Mouse (Mus musculus) forebrain, embryonic 11.5 days (tissue): ENCODE measurements around the gene Xab2. TPM values are rescaled to one million over a fixed set of nuclear protein-coding genes. Genes with fewer than 3 reads are reported as not detected.

Experiments used
- ATAC-seq: fragments of 200-750 bp; cut with Nextera tagmentation; replicated peaks from 2 replicates; pipeline ENCODE4 v1.8.0; 2017; ENCODE audit warnings: moderate TSS enrichment; ENCODE audit not compliant: low FRiP score
- DNase-seq: peaks from one replicate; pipeline ENCODE4 v3.0.0-alpha.2; 2017; ENCODE audit warnings: low spot score
- H3K27ac ChIP-seq: fragments of 300-500 bp; sonication (generic); 2 replicates; pipeline ENCODE4 v1.5.1; 2014; ENCODE audit warnings: low read depth, low read length
- H3K27me3 ChIP-seq: fragments of 300-500 bp; sonication (generic); 2 replicates; pipeline ENCODE4 v1.6.1; 2014; ENCODE audit warnings: mild to moderate bottlenecking, low read length, mixed read lengths; ENCODE audit not compliant: control insufficient read depth, insufficient read depth
- H3K36me3 ChIP-seq: fragments of 300-500 bp; sonication (generic); 2 replicates; pipeline ENCODE4 v1.6.1; 2014; ENCODE audit warnings: mild to moderate bottlenecking, low read length, moderate library complexity, mixed read lengths; ENCODE audit not compliant: control insufficient read depth, insufficient read depth
- H3K4me1 ChIP-seq: fragments of 300-500 bp; sonication (generic); replicated peaks from 2 replicates; pipeline ENCODE4 v1.6.1; 2014; ENCODE audit warnings: low read length, mixed read lengths; ENCODE audit not compliant: control insufficient read depth, insufficient read depth
- H3K4me2 ChIP-seq: fragments of 300-500 bp; sonication (generic); 2 replicates; pipeline ENCODE4 v1.6.1; 2014; ENCODE audit warnings: low read depth, mild to moderate bottlenecking, low read length, moderate library complexity, mixed read lengths; ENCODE audit not compliant: severe bottlenecking
- H3K4me3 ChIP-seq: fragments of 300-500 bp; sonication (generic); 2 replicates; pipeline ENCODE4 v1.5.1; 2014; ENCODE audit warnings: low read depth, low read length
- H3K9ac ChIP-seq: fragments of 300-500 bp; sonication (generic); 2 replicates; pipeline ENCODE4 v1.6.1; 2014; ENCODE audit warnings: low read length
- H3K9me3 ChIP-seq: fragments of 300-500 bp; sonication (generic); 2 replicates; pipeline ENCODE4 v1.6.1; 2016; ENCODE audit warnings: low read length, mixed read lengths; ENCODE audit not compliant: control insufficient read depth
- WGBS: fragments of 180-500 bp; shearing (Covaris S2); extraction: QIAGEN DNeasy Blood & Tissue Kit; methylation state at CpG from one replicate; pipeline ENCODE4 v1.1.7; 2014; 5-methylcytosine and 5-hydroxymethylcytosine counted together
- polyA plus RNA-seq: library from polyadenylated mRNA; unstranded; fragments of >200 nt; fragmentation: Nextera tagmentation; extraction: Ambion mirVana; gene quantifications from 2 replicates; pipeline ENCODE4 v1.2.1, GENCODE M21; 2014

Xab2 gene
- polyA plus RNA-seq, 1 experiment from 2014 or later, result 64.9 TPM

GRCm38 (mm10) chr8:3652845-3653244 lies 31.7 kb upstream of the Xab2 start:
- H3K27me3 ChIP-seq, result no peaks in the 10 kb centered on the region
- no peak overlapping the region for H3K4me3 ChIP-seq
- ATAC-seq, result no peak

GRCm38 (mm10) chr8:3648990-3649389 lies 27.9 kb upstream of the Xab2 start:
- H3K9ac ChIP-seq, result no peak overlapping the region
- no peaks in the 10 kb centered on the region for H3K4me1 ChIP-seq
- H3K27ac ChIP-seq, result no peak overlapping the region
- DNase-seq (no peak), ATAC-seq (0 out of 2 replicates have a peak, but pooled peaks have one; percentile 36)
- H3K27me3 ChIP-seq, result no peaks in the 10 kb centered on the region
- no peaks in the 10 kb centered on the region for H3K9me3 ChIP-seq
- no peak overlapping the region for H3K4me2 ChIP-seq
- WGBS, result 35% methylated on average over 1 of the region's 1 CpGs
- no peaks in the 10 kb centered on the region for H3K36me3 ChIP-seq
- H3K4me3 ChIP-seq, result no peak overlapping the region

More at GRCm38 (mm10) chr8:3652845-3653244, 31.7 kb upstream of the Xab2 start:
- Histone ChIP-seq H3K27ac (no peak overlapping the region), H3K4me2 (no peak overlapping the region), H3K36me3 (no peaks in the 10 kb centered on the region), H3K4me1 (no peaks in the 10 kb centered on the region; the same call in 1 of the 2 replicates), H3K9ac (no peak overlapping the region), H3K9me3 (no peaks in the 10 kb centered on the region)
- 66% methylated on average over 3 of the region's 3 CpGs for WGBS
- DNase-seq, result no peak

- DNase-seq, result no peak
- Histone ChIP-seq H3K36me3 (no peaks in the 10 kb centered on the region), H3K27ac (no peak overlapping the region), H3K4me3 (no peak overlapping the region), H3K4me1 (no peaks in the 10 kb centered on the region), H3K4me2 (no peak overlapping the region), H3K27me3 (no peaks in the 10 kb centered on the region), H3K9me3 (no peaks in the 10 kb centered on the region), H3K9ac (no peak overlapping the region)
- no peak for ATAC-seq
- WGBS, result 87% methylated on average over 1 of the region's 2 CpGs
These were observed 27.2 kb upstream of the Xab2 start for GRCm38 (mm10) chr8:3648268-3648667.

GRCm38 (mm10) chr8:3647561-3647960 lies 26.4 kb upstream of the Xab2 start:
- Histone ChIP-seq H3K27me3 (no peaks in the 10 kb centered on the region), H3K9me3 (no peaks in the 10 kb centered on the region), H3K27ac (no peak overlapping the region), H3K4me3 (no peak overlapping the region), H3K9ac (no peak overlapping the region), H3K4me1 (no peaks in the 10 kb centered on the region), H3K36me3 (no peaks in the 10 kb centered on the region), H3K4me2 (no peak overlapping the region)
- no peak for ATAC-seq
- 76% methylated on average over 4 of the region's 4 CpGs for WGBS
- DNase-seq, result no peak

- H3K4me1 ChIP-seq, result no peaks in the 10 kb centered on the region
- no peaks in the 10 kb centered on the region for H3K27me3 ChIP-seq
- DNase-seq (no peak), ATAC-seq (no peak)
- 84% methylated on average over 6 of the region's 6 CpGs for WGBS
- H3K9me3 ChIP-seq, result no peaks in the 10 kb centered on the region
- H3K9ac ChIP-seq, result no peak overlapping the region
- no peak overlapping the region for H3K4me2 ChIP-seq
- no peaks in the 10 kb centered on the region for H3K36me3 ChIP-seq
- no peak overlapping the region for H3K27ac ChIP-seq
- H3K4me3 ChIP-seq, result no peak overlapping the region
These were observed 25.9 kb upstream of the Xab2 start for GRCm38 (mm10) chr8:3646824-3647531.

- WGBS, result 28% methylated on average over 5 of the region's 5 CpGs
- no peaks in the 10 kb centered on the region for H3K4me1 ChIP-seq
- no peaks in the 10 kb centered on the region for H3K9me3 ChIP-seq
- H3K4me3 ChIP-seq, result no peak overlapping the region
- ATAC-seq (no peak), DNase-seq (no peak)
- H3K27me3 ChIP-seq, result no peaks in the 10 kb centered on the region
- no peak overlapping the region for H3K27ac ChIP-seq
- H3K36me3 ChIP-seq, result no peaks in the 10 kb centered on the region
- H3K4me2 ChIP-seq, result no peak overlapping the region
- H3K9ac ChIP-seq, result no peak overlapping the region
These were observed 24.7 kb upstream of the Xab2 start for GRCm38 (mm10) chr8:3645804-3646203.

- no peaks in the 10 kb centered on the region for H3K9me3 ChIP-seq
- no peaks in the 10 kb centered on the region for H3K36me3 ChIP-seq
- peak overlapping the region; percentile 75 for H3K4me2 ChIP-seq
- no peaks in the 10 kb centered on the region; the same call in 1 of the 2 replicates for H3K4me1 ChIP-seq
- ATAC-seq (no peak; the same call in none of the 2 replicates), DNase-seq (no peak)
- H3K4me3 ChIP-seq, result peak overlapping the region; percentile 51
- H3K9ac ChIP-seq, result peak overlapping the region; percentile 49
- no peak overlapping the region for H3K27ac ChIP-seq
- WGBS, result 21% methylated on average over 8 of the region's 8 CpGs
- H3K27me3 ChIP-seq, result peaks cover 2% of the 10 kb centered on the region; the same call in 1 of the 2 replicates
These were observed 10.4 kb upstream of the Xab2 start for GRCm38 (mm10) chr8:3631478-3631875.

- Histone ChIP-seq H3K4me2 (peak within 1 kb of the TSS; percentile 75), H3K4me3 (peak within 1 kb of the TSS; percentile 51), H3K27me3 (peaks cover 2% of the 10 kb centered on the region; the same call in 1 of the 2 replicates), H3K36me3 (no peaks in the 10 kb centered on the region), H3K4me1 (no peaks in the 10 kb centered on the region; the same call in 1 of the 2 replicates), H3K9me3 (no peaks in the 10 kb centered on the region), H3K9ac (peak within 1 kb of the TSS; percentile 49), H3K27ac (no peak within 1 kb of the TSS)
- 7% methylated on average over 46 of the region's 47 CpGs for WGBS
- peak; percentile 78 for ATAC-seq
- peak; percentile 80 for DNase-seq
These were observed 9.7 kb upstream of the Xab2 start, which contains the start of gene Stxbp2 for GRCm38 (mm10) chr8:3630647-3631477. Gene Stxbp2 (plus strand): TSS chr8:3630955.
